Mouse (Mus musculus) embryo, embryonic 9.5 days (tissue): ENCODE results near the gene Aak1.
A peak's percentile ranks its signal among the peaks of the same experiment; 100 is the strongest.
"Not testable (repeated sequence)": the region's sequence is repeated elsewhere in the genome, so short reads cannot be mapped to it uniquely, and the experiment has no call there.

Source experiments
- DNase-seq: peaks from one replicate; pipeline ENCODE4 v3.0.0-alpha.2; 2017; ENCODE audit errors: extremely low spot score

Gene Aak1

GRCm38 (mm10) chr6:86841949-86842348, 7.4 kb upstream of the Aak1 start:
- no peak for DNase-seq

- DNase-seq: no peak
These were observed 5.7 kb upstream of the Aak1 start for GRCm38 (mm10) chr6:86843636-86844035.

DNA sequence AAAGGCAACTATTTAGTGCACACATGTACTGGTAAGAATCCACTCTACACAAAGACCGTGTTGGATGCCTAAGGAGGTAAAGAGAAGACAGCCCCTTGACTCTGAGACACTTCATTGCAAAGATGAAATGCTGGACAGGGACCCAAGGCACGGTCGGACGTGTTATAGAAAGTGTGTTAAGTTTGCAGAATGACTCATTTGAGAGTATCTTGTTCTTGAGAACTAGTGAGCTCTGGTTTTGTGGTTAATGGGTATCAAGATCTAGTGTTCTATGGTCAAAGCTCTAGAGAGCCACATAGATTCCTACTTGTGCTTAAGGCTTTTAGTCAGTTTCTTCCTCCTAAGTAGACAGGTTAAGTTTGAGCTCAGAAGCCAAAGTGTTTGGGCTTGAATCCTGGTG, 2.9 kb upstream of the Aak1 start:
- DNase-seq: no peak

GRCm38 (mm10) chr6:86847816-86848215, 1.5 kb upstream of the Aak1 start:
- no peak for DNase-seq

DNA sequence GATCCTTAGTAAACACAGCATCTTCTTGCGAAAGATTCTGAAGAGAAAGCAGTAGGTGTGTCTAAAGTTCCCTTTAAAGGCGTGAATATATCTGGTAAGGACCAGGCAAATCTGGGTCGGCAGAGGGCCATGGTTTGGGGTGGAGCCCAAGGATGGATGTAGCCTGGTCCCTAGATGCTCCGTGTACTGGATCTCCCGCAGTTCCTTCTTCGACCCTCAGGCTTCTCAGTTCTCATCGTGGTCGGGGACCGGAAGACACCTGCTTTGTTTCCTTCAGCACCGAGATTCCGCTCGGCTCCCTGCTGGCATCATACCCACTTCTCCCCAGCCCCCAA, 770 bp upstream of the Aak1 start:
- DNase-seq: no peak

DNA sequence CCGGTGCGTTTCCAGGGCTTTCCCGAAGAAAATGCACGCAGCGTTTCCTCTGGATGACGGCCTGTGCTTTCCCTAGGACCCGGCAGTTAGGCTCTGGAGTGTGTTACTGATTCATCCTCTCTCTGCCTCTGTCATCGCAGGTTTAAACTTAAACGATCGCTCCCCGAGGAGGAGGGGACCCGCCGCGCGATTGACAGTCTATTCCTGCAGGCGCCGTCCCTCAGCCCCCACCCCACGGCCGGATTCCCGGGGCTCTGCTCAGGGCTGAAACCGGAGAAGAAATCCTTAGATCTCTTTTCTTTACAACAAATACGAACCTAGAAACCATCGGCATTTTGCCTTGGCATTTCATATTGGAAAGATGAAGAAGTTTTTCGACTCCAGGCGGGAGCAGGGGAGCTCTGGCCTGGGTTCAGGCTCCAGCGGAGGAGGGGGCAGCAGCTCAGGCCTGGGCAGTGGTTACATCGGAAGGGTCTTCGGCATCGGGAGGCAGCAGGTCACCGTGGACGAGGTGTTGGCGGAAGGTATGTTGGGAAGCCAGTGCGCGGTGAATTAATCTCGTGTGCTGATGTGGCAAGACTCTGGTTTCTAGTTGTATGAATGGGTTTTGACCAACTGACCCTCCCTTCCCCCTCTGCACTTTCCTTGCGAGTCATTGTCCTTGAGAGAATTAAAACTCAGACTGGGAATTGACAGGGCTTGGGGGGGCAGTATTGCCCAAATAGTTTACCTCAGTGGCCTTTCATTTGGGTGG, 552 bp downstream of the Aak1 start:
- DNase-seq: no peak

DNA sequence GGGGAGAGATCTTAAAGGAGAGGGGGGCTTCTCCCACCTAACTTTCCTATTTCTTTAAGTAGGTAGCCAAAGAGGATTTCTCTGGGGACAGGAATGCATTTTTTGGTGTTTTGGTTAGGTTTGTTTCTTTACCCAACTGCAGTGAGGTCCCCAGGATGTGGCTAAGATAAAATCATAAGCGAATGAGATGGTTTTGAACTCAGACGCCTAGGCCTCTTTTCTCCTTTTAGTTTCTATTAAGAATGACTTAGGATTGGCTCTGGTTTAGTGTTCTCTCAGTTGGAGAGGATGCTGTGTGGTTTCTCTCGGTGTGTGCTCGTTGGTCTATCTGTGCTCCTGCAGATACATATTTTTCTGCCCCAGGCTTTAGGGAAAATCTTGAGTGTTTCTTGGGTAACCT, 1.3 kb downstream of the Aak1 start:
- DNase-seq: peak; percentile 3

DNA sequence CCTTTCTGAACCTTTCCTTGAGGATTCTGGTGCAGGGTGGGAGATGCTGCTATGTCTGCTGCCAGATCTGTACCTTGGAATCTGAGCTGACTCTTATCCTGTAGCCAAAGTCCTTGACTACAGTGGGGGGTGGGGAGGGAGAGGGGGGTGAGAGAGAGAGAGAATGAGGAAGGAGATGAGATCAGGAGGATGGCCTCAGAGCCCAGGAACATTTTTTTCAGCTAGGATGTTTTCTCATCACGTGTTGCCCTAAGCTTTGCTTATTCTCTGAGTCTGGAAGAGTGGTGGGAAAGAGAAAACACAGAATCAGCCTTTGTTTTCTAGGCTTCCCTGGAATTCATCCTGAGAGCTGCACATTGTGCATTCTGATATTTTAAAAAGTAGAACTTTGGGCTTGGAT, 2.2 kb downstream of the Aak1 start:
- DNase-seq: no peak

DNA sequence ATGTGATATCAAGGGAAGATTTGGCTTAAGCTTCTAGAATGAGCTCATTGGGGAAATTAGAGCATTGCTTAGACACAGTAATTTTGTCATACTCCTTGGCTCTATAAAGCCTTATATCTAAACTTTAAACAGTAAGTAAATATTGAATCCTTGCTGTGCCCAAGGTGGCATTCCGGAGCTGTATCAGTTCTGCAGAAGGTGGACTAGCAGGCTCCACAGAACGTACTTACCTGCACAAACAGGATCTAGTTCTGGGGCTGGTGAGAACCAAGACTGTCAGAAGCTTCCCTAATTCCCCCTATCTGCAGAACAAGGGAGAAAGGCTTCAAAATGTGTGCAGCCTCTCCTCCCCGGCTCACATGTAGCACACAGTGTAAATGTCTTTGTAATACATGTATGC, 4.6 kb downstream of the Aak1 start:
- no peak for DNase-seq

- DNase-seq: no peak
These were observed 5.6 kb downstream of the Aak1 start for GRCm38 (mm10) chr6:86854941-86855340.

- no peak for DNase-seq
These were observed 9.3 kb downstream of the Aak1 start for GRCm38 (mm10) chr6:86858606-86859005.

DNA sequence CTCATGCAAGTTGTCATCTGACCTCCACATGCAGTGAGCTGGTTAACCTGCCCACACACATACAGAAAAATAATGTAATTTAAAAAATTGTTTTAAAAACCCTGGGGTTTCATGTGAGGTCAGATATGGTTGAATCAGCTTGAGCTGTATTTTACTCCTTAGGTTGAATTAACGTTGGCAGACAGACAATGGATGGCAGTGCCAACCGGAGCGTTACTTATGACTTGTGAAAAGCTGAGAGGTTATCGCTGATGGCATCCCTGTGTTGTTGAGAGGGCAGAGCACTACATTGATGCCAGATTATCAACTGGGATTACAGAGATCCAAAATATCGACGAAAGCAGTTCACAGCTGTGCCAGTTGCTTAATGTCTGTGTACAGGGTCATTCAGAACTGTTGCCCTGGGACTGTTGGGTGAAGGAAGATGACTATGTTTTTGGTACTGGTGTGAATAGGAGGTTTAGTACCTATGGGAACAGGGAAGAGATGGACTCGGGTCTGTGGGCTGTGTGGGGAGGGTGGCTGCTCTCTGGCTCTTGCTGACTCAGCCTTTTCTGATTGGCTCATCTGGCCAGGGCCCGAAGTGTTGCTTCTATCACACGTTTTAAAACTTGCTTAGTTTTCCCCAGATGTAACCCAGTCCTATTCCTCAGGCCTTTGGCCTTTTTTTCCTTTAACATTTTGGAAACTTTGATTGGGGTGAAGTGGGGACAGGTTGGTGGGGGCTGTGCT, 11.6 kb downstream of the Aak1 start:
- DNase-seq: no peak

DNA sequence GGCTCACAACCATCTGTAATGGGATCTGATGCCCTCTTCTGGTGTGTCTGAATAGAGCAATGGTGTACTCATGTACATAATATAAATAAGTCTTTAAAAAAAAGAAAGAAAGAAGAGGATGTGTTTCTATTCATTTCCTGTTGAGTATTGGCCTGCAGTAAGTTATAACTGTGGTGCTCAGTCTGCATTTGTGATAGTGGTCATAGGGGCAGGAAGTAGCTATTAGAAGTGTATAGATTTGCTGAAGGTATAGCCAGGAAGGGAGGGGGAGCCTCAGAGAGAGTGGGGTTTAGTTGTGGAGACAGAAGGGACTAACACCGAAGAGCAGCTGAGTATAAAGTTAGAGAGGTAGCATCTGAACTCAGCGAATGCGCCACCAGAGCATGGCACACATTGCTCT, 15.0 kb downstream of the Aak1 start:
- DNase-seq: no peak

- no peak for DNase-seq
These were observed 21.0 kb downstream of the Aak1 start for GRCm38 (mm10) chr6:86870335-86870734.

DNA sequence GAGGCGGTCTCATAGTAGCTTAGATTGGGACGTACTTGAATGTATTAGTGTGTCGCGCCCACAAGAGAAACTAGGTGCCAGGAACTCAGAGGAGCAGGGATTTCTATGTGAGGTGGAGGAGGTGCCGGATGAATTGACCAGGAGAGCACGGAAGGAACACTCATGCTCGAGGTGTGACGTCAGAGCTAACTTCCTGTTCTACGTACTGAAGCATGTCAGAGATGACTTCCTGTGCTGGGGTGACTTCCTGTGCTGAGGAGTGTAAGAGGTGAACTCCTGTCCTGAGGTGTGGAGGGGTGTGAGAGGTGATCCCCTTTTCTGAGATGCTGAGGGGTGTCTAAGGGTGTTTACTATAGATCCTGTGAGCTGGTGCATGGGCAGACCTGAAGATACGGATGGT, 22.5 kb downstream of the Aak1 start:
- no peak for DNase-seq

DNA sequence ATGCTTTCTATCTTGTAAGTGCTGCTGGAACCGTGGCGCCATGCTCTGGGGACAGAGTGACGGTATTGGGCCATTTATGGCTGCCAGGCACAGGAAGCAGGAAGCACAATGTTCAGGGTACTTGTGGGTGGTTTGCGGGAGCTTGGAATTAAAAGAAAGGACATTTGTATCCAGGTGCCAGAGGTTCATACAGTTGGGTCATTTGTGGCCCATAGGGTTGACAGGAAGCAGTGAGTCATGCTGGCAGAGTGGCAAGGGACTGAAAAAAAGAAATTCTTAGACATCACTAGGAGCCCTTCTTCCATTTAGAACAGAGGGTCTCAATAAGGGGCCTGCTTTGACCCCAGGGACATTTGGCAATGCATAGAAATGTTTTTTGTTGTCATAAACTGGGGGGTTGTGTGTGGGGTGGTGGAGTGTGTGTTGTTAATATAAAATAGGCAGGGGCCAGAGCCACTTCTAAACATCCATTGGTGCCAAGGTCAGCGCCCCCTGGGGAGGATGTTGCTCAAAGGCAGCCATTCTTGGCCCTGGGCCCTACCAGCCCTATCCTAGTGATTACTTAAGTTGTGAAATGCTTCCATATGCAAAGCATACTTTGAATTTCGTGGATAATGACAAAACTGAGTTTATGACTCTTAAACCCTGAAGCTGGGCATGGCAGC, 25.5 kb downstream of the Aak1 start:
- DNase-seq: no peak

GRCm38 (mm10) chr6:86876451-86876850, 27.1 kb downstream of the Aak1 start:
- DNase-seq: no peak

DNA sequence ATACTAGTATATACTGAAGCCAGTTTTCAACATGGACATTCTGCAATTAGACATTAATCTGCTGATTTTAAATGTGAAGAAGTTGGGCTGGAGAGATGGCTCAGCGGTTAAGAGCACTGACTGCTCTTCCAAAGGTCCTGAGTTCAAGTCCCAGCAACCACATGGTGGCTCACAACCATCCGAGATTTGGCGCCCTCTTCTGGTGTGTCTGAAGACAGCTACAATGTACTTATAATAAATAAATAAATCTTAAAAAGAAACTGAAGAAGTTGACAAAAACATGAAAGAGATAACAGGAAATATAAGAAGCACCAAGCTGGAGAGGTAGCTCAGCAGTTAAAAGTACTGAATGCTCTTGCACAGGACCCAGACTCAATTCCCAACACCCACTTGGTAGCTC, 29.3 kb downstream of the Aak1 start:
- DNase-seq: not testable (repeated sequence)

GRCm38 (mm10) chr6:86879314-86879713, 30.0 kb downstream of the Aak1 start:
- no peak for DNase-seq

GRCm38 (mm10) chr6:86884230-86884629, 34.9 kb downstream of the Aak1 start:
- DNase-seq: no peak

DNA sequence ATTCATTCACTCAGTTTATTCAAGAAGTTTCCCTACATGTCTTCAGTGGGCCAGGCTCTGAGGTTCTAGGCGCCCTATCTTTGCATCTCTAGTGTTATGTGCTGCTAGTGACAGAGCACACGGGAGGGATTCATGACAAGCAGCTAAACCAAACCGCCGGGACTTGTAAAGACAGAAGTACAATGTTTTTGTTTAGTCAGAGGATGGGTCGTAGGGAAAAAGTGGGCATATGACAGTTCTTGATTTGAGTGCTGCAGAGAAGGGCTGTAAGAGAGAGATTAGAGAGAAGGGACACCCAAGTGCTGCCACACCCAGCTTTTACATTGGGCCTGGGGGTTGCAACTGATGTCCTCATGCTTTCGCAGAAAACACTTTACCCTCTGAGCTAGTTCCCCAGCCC, 35.4 kb downstream of the Aak1 start:
- no peak for DNase-seq

DNA sequence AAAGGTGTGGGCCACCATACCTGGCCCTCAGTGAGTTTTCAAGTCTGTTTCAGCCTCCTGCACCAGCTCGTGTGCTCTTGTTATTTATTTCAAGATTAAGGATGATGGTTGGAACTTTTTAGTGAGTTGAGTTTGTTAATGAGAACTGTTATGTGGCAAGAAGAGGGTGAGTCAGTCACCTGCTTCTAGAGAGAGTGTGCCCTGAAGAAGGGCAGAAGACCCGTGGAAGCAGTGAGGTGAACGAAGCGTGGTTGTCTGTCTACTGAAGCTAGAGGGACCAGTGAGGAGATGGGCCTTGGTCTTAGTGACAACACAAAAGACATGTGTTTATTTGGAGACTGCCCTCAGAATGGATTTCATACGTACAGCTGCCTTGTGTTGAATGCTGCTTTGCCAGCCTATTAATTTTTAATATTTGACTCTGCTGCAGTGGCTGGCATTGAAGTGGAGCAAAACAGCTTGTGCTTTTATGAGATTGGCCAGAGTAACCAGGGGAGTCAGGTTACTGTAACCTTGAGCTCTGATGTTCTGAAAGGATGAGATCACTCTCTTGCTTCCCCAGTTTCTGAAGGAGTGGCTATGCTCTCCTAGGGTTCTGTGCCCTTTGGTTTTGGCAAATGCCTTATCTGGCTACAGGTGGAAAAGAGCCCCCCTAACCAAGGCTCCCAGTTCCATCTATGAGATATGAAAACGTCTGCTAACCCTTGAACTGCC, 36.7 kb downstream of the Aak1 start:
- no peak for DNase-seq
